Mouse (Mus musculus): ENCODE results near the gene Rpia.

GRCm38 (mm10) chr6:70813921-70814628 lies 22.0 kb upstream of the Rpia start:
- TF ChIP-seq CTCF (IDR thresholded peaks at IDR 0.05; ENCODE audit: low read depth) (no peak), EP300 (optimal IDR thresholded peaks at IDR 0.05) (no peak)

Measured in stomach, postnatal 0 days (tissue).